9 mouse cellular contexts compared by ENCODE assay signal in genomic region chr1:181352043-181352366, GRCm38 (mm10). TPM values are rescaled to one million over a fixed set of nuclear protein-coding genes. Genes with fewer than 3 reads are reported as not detected.
DNase-seq lines count a peak whose midpoint lies in the region; ATAC-seq lines count a peak whose summit lies in the region.
"Had no signal": no experiment of that assay in that cellular context is flagged by ENCODE, and none has a peak within 500 bp of the region (broad histone marks: within the 10 kb centered on the region; RNA-seq: fewer than 3 reads in every experiment).

No protein-coding gene starts in this region.

- peak overlapping the region; percentile 99 for H3K4me2 ChIP-seq in kidney, embryonic 15.5 days
- H3K4me2 ChIP-seq in hindbrain, embryonic 13.5 days = peak overlapping the region; percentile 96
- peak overlapping the region; percentile 99 for H3K4me2 ChIP-seq in midbrain, embryonic 13.5 days (replicated peaks)

- no peak for DNase-seq in kidney, postnatal 36 days
- DNase-seq in embryonic facial prominence, embryonic 10.5 days (ENCODE audit: low spot score) = no peak
- DNase-seq in layer of hippocampus, postnatal 14 days (ENCODE audit: low spot score in 2 of 2) = no peak
- DNase-seq in cerebellum, postnatal 36 days = no peak
- no peak for DNase-seq in cerebellum, postnatal 10 days

- peak overlapping the region; percentile 57 for H3K4me3 ChIP-seq in kidney, embryonic 15.5 days (replicated peaks)
- peak overlapping the region; percentile 71 for H3K4me3 ChIP-seq in embryonic facial prominence, embryonic 10.5 days
- peak overlapping the region; percentile 65 for H3K4me3 ChIP-seq in hindbrain, embryonic 13.5 days
- H3K4me3 ChIP-seq in midbrain, embryonic 13.5 days (replicated peaks) = peak overlapping the region; percentile 64

- ATAC-seq in kidney, embryonic 15.5 days (replicated peaks; ENCODE audit: low FRiP score) = peak; percentile 59
- ATAC-seq in hindbrain, embryonic 13.5 days (ENCODE audit: low FRiP score) = no peak; the same call in 1 of the 2 replicates
- ATAC-seq in midbrain, embryonic 13.5 days = peak; percentile 85; the same call in 1 of the 2 replicates

- no peaks in the 10 kb centered on the region for H3K36me3 ChIP-seq in kidney, embryonic 15.5 days
- H3K36me3 ChIP-seq in embryonic facial prominence, embryonic 10.5 days (replicated peaks) = no peaks in the 10 kb centered on the region
- H3K36me3 ChIP-seq in hindbrain, embryonic 13.5 days = no peaks in the 10 kb centered on the region
- H3K36me3 ChIP-seq in midbrain, embryonic 13.5 days = no peaks in the 10 kb centered on the region

- peaks cover 79% of the 10 kb centered on the region for H3K27me3 ChIP-seq in kidney, embryonic 15.5 days
- peaks cover 72% of the 10 kb centered on the region for H3K27me3 ChIP-seq in embryonic facial prominence, embryonic 10.5 days (replicated peaks; ENCODE audit: low read depth, poor library complexity, severe bottlenecking)
- H3K27me3 ChIP-seq in hindbrain, embryonic 13.5 days = peaks cover 56% of the 10 kb centered on the region
- peaks cover 62% of the 10 kb centered on the region for H3K27me3 ChIP-seq in midbrain, embryonic 13.5 days

- WGBS in kidney, embryonic 15.5 days = 2% methylated on average over 3 of the region's 3 CpGs
- WGBS in embryonic facial prominence, embryonic 10.5 days = 7% methylated on average over 3 of the region's 3 CpGs
- 11% methylated on average over 3 of the region's 3 CpGs for WGBS in hindbrain, embryonic 13.5 days
- 6% methylated on average over 3 of the region's 3 CpGs for WGBS in midbrain, embryonic 13.5 days

- peaks cover 25% of the 10 kb centered on the region for H3K4me1 ChIP-seq in kidney, embryonic 15.5 days
- H3K4me1 ChIP-seq in embryonic facial prominence, embryonic 10.5 days = peaks cover 24% of the 10 kb centered on the region
- peaks cover 21% of the 10 kb centered on the region for H3K4me1 ChIP-seq in hindbrain, embryonic 13.5 days (replicated peaks)
- peaks cover 21% of the 10 kb centered on the region for H3K4me1 ChIP-seq in midbrain, embryonic 13.5 days (replicated peaks)

- H3K27ac ChIP-seq in kidney, embryonic 15.5 days = no peak overlapping the region
- H3K27ac ChIP-seq in embryonic facial prominence, embryonic 10.5 days (replicated peaks) = peak overlapping the region; percentile 85
- no peak overlapping the region for H3K27ac ChIP-seq in hindbrain, embryonic 13.5 days
- no peak overlapping the region for H3K27ac ChIP-seq in midbrain, embryonic 13.5 days
- H3K27ac ChIP-seq: macrophage had no signal

- H3K9ac ChIP-seq in kidney, embryonic 15.5 days = peak overlapping the region; percentile 62; the same call in 1 of the 2 replicates
- H3K9ac ChIP-seq in hindbrain, embryonic 13.5 days = peak overlapping the region; percentile 75
- H3K9ac ChIP-seq in midbrain, embryonic 13.5 days (replicated peaks) = peak overlapping the region; percentile 73

- H3K9me3 ChIP-seq in kidney, embryonic 15.5 days (replicated peaks) = no peaks in the 10 kb centered on the region
- H3K9me3 ChIP-seq in embryonic facial prominence, embryonic 10.5 days = no peaks in the 10 kb centered on the region
- no peaks in the 10 kb centered on the region for H3K9me3 ChIP-seq in hindbrain, embryonic 13.5 days
- no peaks in the 10 kb centered on the region for H3K9me3 ChIP-seq in midbrain, embryonic 13.5 days

RNA-seq across cellular contexts. Expression of gene Cnih3, which starts 0.4 kb away (rescaled TPM):
- polyA plus RNA-seq in kidney, embryonic 15.5 days (2015; fragmentation: Nextera tagmentation; extraction: Ambion mirVana) = 0.10 TPM in 1 of 2 replicates, not detected in the other
- 0.24 and 0.57 TPM in 2 replicates for polyA plus RNA-seq in embryonic facial prominence, embryonic 10.5 days (2016; fragmentation: Nextera tagmentation; extraction: Ambion mirVana)
- polyA plus RNA-seq in hindbrain, embryonic 13.5 days (2015; fragmentation: Nextera tagmentation; extraction: Ambion mirVana) = 6.8 and 8.8 TPM in 2 replicates
- polyA plus RNA-seq in midbrain, embryonic 13.5 days (2015; fragmentation: Nextera tagmentation; extraction: Ambion mirVana) = 2.6 and 3.8 TPM in 2 replicates
- total RNA-seq in layer of hippocampus, postnatal 14 days (2021) = 10 to 100 TPM; 44.0 to 54.4 TPM
- polyA plus RNA-seq: macrophage had no signal
